Mouse (Mus musculus): ENCODE measurements around the gene Armcx3.

- TF ChIP-seq CTCF (IDR thresholded peaks at IDR 0.05; ENCODE audit: borderline replicate concordance, control insufficient read depth, extremely low read depth, insufficient read depth, low read length, poor library complexity) (no peak), POLR2A (IDR thresholded peaks at IDR 0.05; ENCODE audit: control insufficient read depth, extremely low read depth, insufficient read depth, low read length, poor library complexity) (no peak)
Measured at GRCm38 (mm10) chrX:134787728-134788127, 31.3 kb downstream of the Armcx3 start.

Measured in thymus, adult 2 months (tissue).